Mouse (Mus musculus): ENCODE measurements around the gene Ifngr2. TPM values are rescaled to one million over a fixed set of nuclear protein-coding genes. Genes with fewer than 3 reads are reported as not detected.

The Ifngr2 gene
- polyA plus RNA-seq, 1 experiment from 2014 or later = 44.2 TPM

DNA sequence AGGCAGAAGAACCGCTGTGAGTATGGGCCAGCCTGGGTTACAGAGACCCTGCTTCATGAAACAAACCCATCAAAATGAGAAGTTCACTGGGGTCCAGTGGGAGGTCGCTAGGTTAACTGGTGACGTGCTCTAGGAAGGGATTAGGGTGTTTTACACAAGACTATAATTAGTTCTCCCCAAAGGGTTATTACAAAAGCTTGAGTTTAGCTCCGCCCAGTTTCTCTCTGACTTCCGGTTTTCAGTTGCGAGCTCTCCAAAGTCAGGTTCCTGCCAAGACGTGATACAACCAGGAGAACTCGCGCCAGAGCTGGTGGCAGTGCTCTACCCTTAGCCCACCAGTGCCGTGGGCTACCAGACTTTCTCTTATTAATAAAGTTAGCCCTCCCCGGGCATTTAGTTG lies 64.4 kb downstream of the Ifngr2 start:
- no peak overlapping the region for H3K4me2 ChIP-seq
- H3K27me3 ChIP-seq = no peaks in the 10 kb centered on the region
- 70% methylated on average over 11 of the region's 11 CpGs for WGBS
- H3K9ac ChIP-seq (replicated peaks) = no peak overlapping the region
- H3K4me3 ChIP-seq (replicated peaks) = no peak overlapping the region
- no peaks in the 10 kb centered on the region for H3K4me1 ChIP-seq (replicated peaks)
- H3K36me3 ChIP-seq = no peaks in the 10 kb centered on the region
- ATAC-seq (ENCODE audit: insufficient number of reproducible peaks, insufficient read depth, low FRiP score, low TSS enrichment, low read depth) = no peak
- no peak overlapping the region for H3K27ac ChIP-seq
- no peaks in the 10 kb centered on the region for H3K9me3 ChIP-seq

GRCm38 (mm10) chr16:91612525-91612924 lies 65.7 kb downstream of the Ifngr2 start:
- Histone ChIP-seq H3K27me3 (no peaks in the 10 kb centered on the region), H3K9me3 (no peaks in the 10 kb centered on the region), H3K9ac (replicated peaks) (no peak overlapping the region), H3K4me3 (replicated peaks) (no peak overlapping the region), H3K4me1 (replicated peaks) (no peaks in the 10 kb centered on the region), H3K36me3 (no peaks in the 10 kb centered on the region), H3K27ac (no peak overlapping the region), H3K4me2 (no peak overlapping the region)
- no peak for ATAC-seq (ENCODE audit: insufficient number of reproducible peaks, insufficient read depth, low FRiP score, low TSS enrichment, low read depth)
- 72% methylated on average over 5 of the region's 5 CpGs for WGBS

GRCm38 (mm10) chr16:91614552-91614951 lies 67.7 kb downstream of the Ifngr2 start:
- no peak for ATAC-seq (ENCODE audit: insufficient number of reproducible peaks, insufficient read depth, low FRiP score, low TSS enrichment, low read depth)
- WGBS = 89% methylated on average over 6 of the region's 6 CpGs

More at GRCm38 (mm10) chr16:91614552-91614951, 67.7 kb downstream of the Ifngr2 start:
- Histone ChIP-seq H3K36me3 (no peaks in the 10 kb centered on the region), H3K4me2 (no peak overlapping the region), H3K9me3 (no peaks in the 10 kb centered on the region), H3K4me3 (replicated peaks) (no peak overlapping the region), H3K4me1 (replicated peaks) (no peaks in the 10 kb centered on the region), H3K27ac (no peak overlapping the region), H3K27me3 (0 out of 2 replicates have a peak, but pooled peaks cover 3% of the 10 kb centered on the region), H3K9ac (replicated peaks) (no peak overlapping the region)

Small RNA genes within 50 kb of the gene (microRNA-seq; reads per million reads assigned to microRNA genes)
- gene Mir6367 = not detected

Other genes starting within 250 kb of the Ifngr2 start
- gene Ifnar2, start 174.3 kb upstream of the Ifngr2 start, polyA plus RNA-seq (2016; fragmentation: Nextera tagmentation; extraction: Ambion mirVana) = 41.0 and 43.6 TPM in 2 replicates
- gene Gm21970, start 155.4 kb upstream of the Ifngr2 start, polyA plus RNA-seq (2016; fragmentation: Nextera tagmentation; extraction: Ambion mirVana) = not detected in 2 replicates
- gene Il10rb, start 140.9 kb upstream of the Ifngr2 start, polyA plus RNA-seq (2016; fragmentation: Nextera tagmentation; extraction: Ambion mirVana) = 8.0 and 9.6 TPM in 2 replicates
- gene Ifnar1, start 61.8 kb upstream of the Ifngr2 start, polyA plus RNA-seq (2016; fragmentation: Nextera tagmentation; extraction: Ambion mirVana) = 62.3 and 65.1 TPM in 2 replicates
- 26.1 and 28.6 TPM in 2 replicates for gene Tmem50b, start 50.7 kb downstream of the Ifngr2 start, polyA plus RNA-seq (2016; fragmentation: Nextera tagmentation; extraction: Ambion mirVana)
- 4.2 and 4.9 TPM in 2 replicates for gene Dnajc28, start 72.0 kb downstream of the Ifngr2 start, polyA plus RNA-seq (2016; fragmentation: Nextera tagmentation; extraction: Ambion mirVana)
- gene Gart, start 99.9 kb downstream of the Ifngr2 start, polyA plus RNA-seq (2016; fragmentation: Nextera tagmentation; extraction: Ambion mirVana) = 126 and 133 TPM in 2 replicates
- 152 and 156 TPM in 2 replicates for gene Son, start 100.4 kb downstream of the Ifngr2 start, polyA plus RNA-seq (2016; fragmentation: Nextera tagmentation; extraction: Ambion mirVana)
- gene Donson, start 141.7 kb downstream of the Ifngr2 start, polyA plus RNA-seq (2016; fragmentation: Nextera tagmentation; extraction: Ambion mirVana) = 36.2 and 38.5 TPM in 2 replicates
- 68.2 and 70.3 TPM in 2 replicates for gene Cryzl1, start 181.9 kb downstream of the Ifngr2 start, polyA plus RNA-seq (2016; fragmentation: Nextera tagmentation; extraction: Ambion mirVana)
- 38.3 and 39.8 TPM in 2 replicates for gene Itsn1, start 182.2 kb downstream of the Ifngr2 start, polyA plus RNA-seq (2016; fragmentation: Nextera tagmentation; extraction: Ambion mirVana)

Measured in limb, embryonic 12.5 days (tissue).